Mouse (Mus musculus): Measurements from ENCODE around the gene Zfp804a. TPM values are rescaled to one million over a fixed set of nuclear protein-coding genes. Genes with fewer than 3 reads are reported as not detected.

The Zfp804a gene
- polyA plus RNA-seq, 1 experiment, result not detected

- H3K4me1 ChIP-seq (ENCODE audit: control insufficient read depth, insufficient read depth, low read length), result no peaks in the 10 kb centered on the region
- H3K9ac ChIP-seq (ENCODE audit: low read depth, poor library complexity, severe bottlenecking), result no peak overlapping the region
- H3K27ac ChIP-seq (ENCODE audit: insufficient read depth, low read length), result no peak overlapping the region
- H3K9me3 ChIP-seq (replicated peaks; ENCODE audit: control insufficient read depth, insufficient read depth, low read length, poor library complexity, severe bottlenecking), result no peaks in the 10 kb centered on the region
- TF ChIP-seq EP300 (IDR thresholded peaks at IDR 0.05; ENCODE audit: insufficient read depth, low read depth, low read length) (no peak), CTCF (IDR thresholded peaks at IDR 0.05; ENCODE audit: low read depth, low read length) (no peak), POLR2A (IDR thresholded peaks at IDR 0.05; ENCODE audit: insufficient read depth, low read length) (no peak)
- no peaks in the 10 kb centered on the region for H3K27me3 ChIP-seq (ENCODE audit: control insufficient read depth, insufficient read depth, low read length, poor library complexity, severe bottlenecking)
- no peaks in the 10 kb centered on the region for H3K36me3 ChIP-seq (ENCODE audit: control insufficient read depth, insufficient read depth, low read length, poor library complexity, severe bottlenecking)
- H3K4me3 ChIP-seq (ENCODE audit: low read depth, low read length), result no peak overlapping the region
Observed at GRCm38 (mm10) chr2:82067912-82068311, 14.9 kb downstream of the Zfp804a start.

DNA sequence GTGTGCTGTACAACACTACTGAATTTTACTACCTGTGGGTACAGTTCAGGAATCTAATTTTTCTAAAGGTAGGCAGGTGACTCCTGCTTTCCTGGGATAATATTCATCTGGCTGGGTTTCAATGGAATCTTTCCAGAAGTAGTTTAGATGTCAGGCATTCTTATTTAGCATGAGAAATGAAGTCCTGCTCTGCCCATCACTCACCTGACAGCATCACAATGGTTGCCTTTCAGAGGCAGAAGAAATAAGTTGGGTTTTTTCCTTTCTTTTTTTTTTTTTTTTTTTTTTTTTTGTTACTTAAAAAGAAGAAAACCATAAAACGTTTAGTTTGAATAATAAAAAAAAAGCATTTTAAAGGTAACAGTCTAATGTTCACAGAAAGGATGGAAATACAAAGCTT is 16.1 kb downstream of the Zfp804a start:
- H3K9ac ChIP-seq (ENCODE audit: low read depth, poor library complexity, severe bottlenecking), result no peak overlapping the region
- no peak overlapping the region for H3K4me3 ChIP-seq (ENCODE audit: low read depth, low read length)
- H3K4me1 ChIP-seq (ENCODE audit: control insufficient read depth, insufficient read depth, low read length), result no peaks in the 10 kb centered on the region
- H3K9me3 ChIP-seq (replicated peaks; ENCODE audit: control insufficient read depth, insufficient read depth, low read length, poor library complexity, severe bottlenecking), result no peaks in the 10 kb centered on the region
- no peak overlapping the region for H3K27ac ChIP-seq (ENCODE audit: insufficient read depth, low read length)
- H3K36me3 ChIP-seq (ENCODE audit: control insufficient read depth, insufficient read depth, low read length, poor library complexity, severe bottlenecking), result no peaks in the 10 kb centered on the region
- H3K27me3 ChIP-seq (ENCODE audit: control insufficient read depth, insufficient read depth, low read length, poor library complexity, severe bottlenecking), result no peaks in the 10 kb centered on the region
- no peak for TF ChIP-seq EP300 (IDR thresholded peaks at IDR 0.05; ENCODE audit: insufficient read depth, low read depth, low read length)
- TF ChIP-seq CTCF (IDR thresholded peaks at IDR 0.05; ENCODE audit: low read depth, low read length), result no peak
- no peak for TF ChIP-seq POLR2A (IDR thresholded peaks at IDR 0.05; ENCODE audit: insufficient read depth, low read length)

DNA sequence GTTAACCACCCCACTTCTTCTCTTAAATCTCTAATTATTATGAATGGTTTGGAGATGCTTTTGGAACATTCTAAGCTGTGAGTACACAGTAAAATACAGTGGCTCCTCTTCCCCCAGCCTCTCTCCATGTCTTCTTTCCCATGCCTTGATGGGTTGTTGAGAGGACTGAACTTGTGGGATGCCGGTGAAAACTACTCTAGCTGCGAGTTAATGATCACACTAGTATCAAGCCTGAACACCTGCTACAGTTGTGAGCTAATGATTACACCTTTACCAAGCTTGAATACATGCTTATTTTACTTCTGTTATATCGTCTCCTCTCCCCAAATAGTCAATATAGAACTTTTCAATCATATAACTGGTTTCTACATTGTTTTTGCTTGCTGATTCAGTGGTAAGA is 23.9 kb downstream of the Zfp804a start:
- Histone ChIP-seq H3K27ac (ENCODE audit: insufficient read depth, low read length) (no peak overlapping the region), H3K27me3 (ENCODE audit: control insufficient read depth, insufficient read depth, low read length, poor library complexity, severe bottlenecking) (no peaks in the 10 kb centered on the region), H3K36me3 (ENCODE audit: control insufficient read depth, insufficient read depth, low read length, poor library complexity, severe bottlenecking) (no peaks in the 10 kb centered on the region), H3K9ac (ENCODE audit: low read depth, poor library complexity, severe bottlenecking) (no peak overlapping the region), H3K9me3 (replicated peaks; ENCODE audit: control insufficient read depth, insufficient read depth, low read length, poor library complexity, severe bottlenecking) (no peaks in the 10 kb centered on the region), H3K4me3 (ENCODE audit: low read depth, low read length) (no peak overlapping the region), H3K4me1 (ENCODE audit: control insufficient read depth, insufficient read depth, low read length) (no peaks in the 10 kb centered on the region)
- TF ChIP-seq POLR2A (IDR thresholded peaks at IDR 0.05; ENCODE audit: insufficient read depth, low read length) (no peak), CTCF (IDR thresholded peaks at IDR 0.05; ENCODE audit: low read depth, low read length) (no peak), EP300 (IDR thresholded peaks at IDR 0.05; ENCODE audit: insufficient read depth, low read depth, low read length) (no peak)

GRCm38 (mm10) chr2:82078287-82078994 is 25.4 kb downstream of the Zfp804a start:
- Histone ChIP-seq H3K4me1 (ENCODE audit: control insufficient read depth, insufficient read depth, low read length) (no peaks in the 10 kb centered on the region), H3K27me3 (ENCODE audit: control insufficient read depth, insufficient read depth, low read length, poor library complexity, severe bottlenecking) (no peaks in the 10 kb centered on the region), H3K9me3 (replicated peaks; ENCODE audit: control insufficient read depth, insufficient read depth, low read length, poor library complexity, severe bottlenecking) (no peaks in the 10 kb centered on the region), H3K27ac (ENCODE audit: insufficient read depth, low read length) (no peak overlapping the region), H3K9ac (ENCODE audit: low read depth, poor library complexity, severe bottlenecking) (no peak overlapping the region), H3K4me3 (ENCODE audit: low read depth, low read length) (no peak overlapping the region), H3K36me3 (ENCODE audit: control insufficient read depth, insufficient read depth, low read length, poor library complexity, severe bottlenecking) (no peaks in the 10 kb centered on the region)
- no peak for TF ChIP-seq CTCF (IDR thresholded peaks at IDR 0.05; ENCODE audit: low read depth, low read length)

GRCm38 (mm10) chr2:82080678-82081077 is 27.7 kb downstream of the Zfp804a start:
- Histone ChIP-seq H3K36me3 (ENCODE audit: control insufficient read depth, insufficient read depth, low read length, poor library complexity, severe bottlenecking) (no peaks in the 10 kb centered on the region), H3K4me3 (ENCODE audit: low read depth, low read length) (no peak overlapping the region), H3K4me1 (ENCODE audit: control insufficient read depth, insufficient read depth, low read length) (no peaks in the 10 kb centered on the region), H3K27ac (ENCODE audit: insufficient read depth, low read length) (no peak overlapping the region), H3K9me3 (replicated peaks; ENCODE audit: control insufficient read depth, insufficient read depth, low read length, poor library complexity, severe bottlenecking) (no peaks in the 10 kb centered on the region), H3K27me3 (ENCODE audit: control insufficient read depth, insufficient read depth, low read length, poor library complexity, severe bottlenecking) (no peaks in the 10 kb centered on the region), H3K9ac (ENCODE audit: low read depth, poor library complexity, severe bottlenecking) (no peak overlapping the region)
- TF ChIP-seq POLR2A (IDR thresholded peaks at IDR 0.05; ENCODE audit: insufficient read depth, low read length) (no peak), CTCF (IDR thresholded peaks at IDR 0.05; ENCODE audit: low read depth, low read length) (no peak), EP300 (IDR thresholded peaks at IDR 0.05; ENCODE audit: insufficient read depth, low read depth, low read length) (no peak)

- Histone ChIP-seq H3K27me3 (ENCODE audit: control insufficient read depth, insufficient read depth, low read length, poor library complexity, severe bottlenecking) (no peaks in the 10 kb centered on the region), H3K4me1 (ENCODE audit: control insufficient read depth, insufficient read depth, low read length) (no peaks in the 10 kb centered on the region), H3K27ac (ENCODE audit: insufficient read depth, low read length) (no peak overlapping the region), H3K36me3 (ENCODE audit: control insufficient read depth, insufficient read depth, low read length, poor library complexity, severe bottlenecking) (no peaks in the 10 kb centered on the region), H3K9me3 (replicated peaks; ENCODE audit: control insufficient read depth, insufficient read depth, low read length, poor library complexity, severe bottlenecking) (no peaks in the 10 kb centered on the region), H3K9ac (ENCODE audit: low read depth, poor library complexity, severe bottlenecking) (no peak overlapping the region), H3K4me3 (ENCODE audit: low read depth, low read length) (no peak overlapping the region)
- TF ChIP-seq EP300 (IDR thresholded peaks at IDR 0.05; ENCODE audit: insufficient read depth, low read depth, low read length) (no peak), POLR2A (IDR thresholded peaks at IDR 0.05; ENCODE audit: insufficient read depth, low read length) (no peak), CTCF (IDR thresholded peaks at IDR 0.05; ENCODE audit: low read depth, low read length) (no peak)
Observed at GRCm38 (mm10) chr2:82113148-82113547, 60.1 kb downstream of the Zfp804a start.
